Mouse (Mus musculus) hindlimb bud, embryonic 11.5 days (tissue): ENCODE data around the gene H2-Q1.
"Not testable (repeated sequence)": the region's sequence is repeated elsewhere in the genome, so short reads cannot be mapped to it uniquely, and the experiment has no call there.

Experiments
- DNase-seq: peaks from one replicate; pipeline ENCODE4 v3.0.0-alpha.2; 2012; ENCODE audit warnings: low read depth, low spot score; ENCODE audit errors: extremely low spot score

H2-Q1 gene

GRCm38 (mm10) chr17:35342071-35342671 is 22.0 kb downstream of the H2-Q1 start, which contains the start of gene H2-Q2:
Gene H2-Q2, plus strand, starts transcription at chr17:35342242.
- DNase-seq: no peak

- no peak for DNase-seq
Observed at GRCm38 (mm10) chr17:35342711-35343476, 22.7 kb downstream of the H2-Q1 start.

GRCm38 (mm10) chr17:35347659-35348058 is 27.5 kb downstream of the H2-Q1 start:
- DNase-seq: not testable (repeated sequence)

GRCm38 (mm10) chr17:35353275-35353674 is 33.1 kb downstream of the H2-Q1 start:
- DNase-seq: not testable (repeated sequence)

GRCm38 (mm10) chr17:35354071-35354470 is 33.9 kb downstream of the H2-Q1 start:
- DNase-seq: no peak

GRCm38 (mm10) chr17:35357086-35357485 is 36.9 kb downstream of the H2-Q1 start:
- DNase-seq: no peak

- DNase-seq: no peak
Observed at GRCm38 (mm10) chr17:35358763-35359469, 38.7 kb downstream of the H2-Q1 start.

GRCm38 (mm10) chr17:35359470-35359862 is 39.3 kb downstream of the H2-Q1 start:
- no peak for DNase-seq
